Mouse (Mus musculus) hematopoietic stem cell, adult 5-6 weeks (primary cell): ENCODE measurements at regions not wholly inside any gene's neighbourhood (a gene's known extent, or its start where the extent isn't known, plus 50 kb on each side); places are given as distances from the start of the nearest gene placed in this dataset.

Experiments
- ATAC-seq, 2 experiments: fragments of 125-278 bp in 1 of 2; replicated peaks in 1 of 2; 2 replicates each; pipeline ENCODE4 v1.8.0; 2016 to 2017; ENCODE audit warnings: inconsistent platforms in 2 of 2, mild to moderate bottlenecking in 2 of 2, moderate number of reproducible peaks in 2 of 2, low read depth in 1 of 2, moderate TSS enrichment in 1 of 2; ENCODE audit not compliant: low FRiP score in 2 of 2, poor library complexity in 2 of 2, severe bottlenecking in 2 of 2, insufficient read depth in 1 of 2, low TSS enrichment in 1 of 2

DNA sequence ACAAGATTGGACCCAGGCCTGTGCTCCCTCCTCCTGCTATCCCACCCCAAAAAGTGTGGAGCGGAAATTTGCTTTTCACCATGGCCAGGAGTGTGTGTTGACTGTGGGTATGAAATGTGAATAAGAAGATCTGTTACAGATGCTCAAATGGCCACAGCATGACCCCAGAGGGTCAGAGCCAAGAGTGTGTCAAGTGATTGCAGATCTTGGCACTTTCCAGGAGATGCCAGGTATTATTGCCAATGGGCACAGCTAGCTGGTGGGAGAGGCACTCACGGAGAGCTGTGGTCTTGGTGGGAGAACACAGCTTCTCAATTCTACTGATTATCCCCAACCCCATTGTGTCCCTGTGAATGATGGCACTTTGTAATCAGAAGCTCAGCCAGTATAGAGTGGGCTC, 62.7 kb downstream of the Smim20 start:
- no peak for ATAC-seq

GRCm38 (mm10) chr5:53336704-53337103, 69.8 kb downstream of the Smim20 start:
- ATAC-seq = no peak

- ATAC-seq = peak; percentile 77 to 79
Measured at GRCm38 (mm10) chr5:53337816-53338215, 70.9 kb downstream of the Smim20 start.

GRCm38 (mm10) chr5:53345164-53345563, 78.3 kb downstream of the Smim20 start:
- no peak for ATAC-seq

GRCm38 (mm10) chr5:53346028-53346427, 79.1 kb downstream of the Smim20 start:
- no peak for ATAC-seq

- no peak for ATAC-seq
Measured at GRCm38 (mm10) chr5:53346756-53347155, 79.9 kb downstream of the Smim20 start.

DNA sequence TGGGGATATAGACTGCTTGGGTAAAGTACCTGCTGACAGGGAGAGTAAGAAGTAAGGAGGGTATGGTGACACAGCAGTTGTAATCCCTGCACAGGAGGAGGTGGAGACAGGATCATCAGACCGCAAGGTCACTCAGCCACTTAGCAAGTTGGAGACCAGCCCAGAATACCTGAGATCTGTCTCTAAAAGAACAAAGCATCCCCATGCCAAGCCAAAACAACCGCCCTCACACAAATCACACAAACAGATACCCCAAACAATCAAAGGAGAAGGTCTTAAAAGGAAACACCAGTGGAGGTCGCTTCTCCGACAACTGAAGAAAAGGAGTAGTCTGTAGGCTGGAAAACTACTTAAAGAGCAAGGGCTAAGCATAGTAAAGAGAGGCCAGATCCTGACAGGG, 86.0 kb downstream of the Smim20 start:
- ATAC-seq = no peak

DNA sequence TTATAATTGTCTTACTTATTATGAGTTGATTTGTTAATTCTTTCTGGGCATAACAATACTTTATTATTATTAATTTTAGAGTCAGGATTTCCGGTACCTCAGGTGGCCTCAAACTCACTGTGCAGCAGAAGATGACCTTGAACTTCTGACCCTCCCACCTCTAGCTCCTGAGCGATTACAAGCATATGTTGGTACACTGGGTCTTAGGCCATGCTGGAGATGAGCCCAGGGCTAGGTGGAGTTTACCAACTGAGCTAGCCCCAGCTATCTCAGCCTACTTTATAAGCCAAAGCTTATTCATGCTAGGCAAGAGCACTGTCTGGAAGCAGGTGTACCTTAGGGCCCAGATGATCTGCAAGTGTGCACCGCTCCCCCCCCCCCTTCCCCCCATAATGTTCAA, 87.4 kb downstream of the Smim20 start:
- ATAC-seq = no peak

- ATAC-seq = peak; percentile 81 to 96
Measured at GRCm38 (mm10) chr5:53355069-53355468, 88.2 kb downstream of the Smim20 start.

GRCm38 (mm10) chr5:53357086-53357608, 90.3 kb downstream of the Smim20 start:
- ATAC-seq = no peak

DNA sequence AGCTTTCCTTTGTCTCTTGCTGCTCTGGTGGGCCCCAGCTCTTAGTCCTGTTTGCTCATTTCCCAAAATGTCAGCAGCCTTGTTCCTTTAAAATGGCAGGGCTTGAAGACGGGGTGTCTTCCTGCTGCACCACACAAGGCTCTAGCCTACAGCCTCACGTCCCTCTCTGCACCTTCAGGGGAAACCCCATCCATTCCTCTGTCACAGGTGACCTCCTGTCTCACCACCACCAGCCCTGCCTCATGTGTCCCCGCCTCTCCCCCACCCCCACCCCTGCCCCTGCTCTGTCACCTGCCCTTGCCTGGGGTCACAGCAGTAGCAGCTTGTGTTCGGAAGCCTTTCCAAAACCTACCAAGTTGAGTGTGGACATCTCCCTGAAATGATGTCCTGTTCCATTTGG, 91.3 kb downstream of the Smim20 start:
- ATAC-seq = no peak

DNA sequence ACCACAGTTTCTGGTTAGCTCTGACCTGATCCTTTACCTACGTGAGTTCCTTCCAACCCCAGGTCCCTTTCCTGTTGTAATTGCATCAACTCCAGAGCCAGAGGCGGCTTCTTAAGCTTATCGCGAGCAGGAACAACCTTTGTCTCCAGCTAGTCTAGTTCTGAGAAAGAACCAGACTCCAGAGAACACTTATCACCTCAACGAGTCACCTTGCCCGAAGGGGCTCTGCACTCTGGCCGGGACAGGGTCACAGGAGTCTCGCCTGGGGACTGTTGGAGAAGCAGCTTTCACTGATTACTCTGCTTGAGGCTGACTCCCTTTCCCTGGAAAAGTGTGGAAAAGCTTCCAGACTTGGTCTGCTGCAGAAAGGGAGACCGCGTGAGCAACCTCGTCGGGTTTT, 93.0 kb downstream of the Smim20 start:
- no peak for ATAC-seq

DNA sequence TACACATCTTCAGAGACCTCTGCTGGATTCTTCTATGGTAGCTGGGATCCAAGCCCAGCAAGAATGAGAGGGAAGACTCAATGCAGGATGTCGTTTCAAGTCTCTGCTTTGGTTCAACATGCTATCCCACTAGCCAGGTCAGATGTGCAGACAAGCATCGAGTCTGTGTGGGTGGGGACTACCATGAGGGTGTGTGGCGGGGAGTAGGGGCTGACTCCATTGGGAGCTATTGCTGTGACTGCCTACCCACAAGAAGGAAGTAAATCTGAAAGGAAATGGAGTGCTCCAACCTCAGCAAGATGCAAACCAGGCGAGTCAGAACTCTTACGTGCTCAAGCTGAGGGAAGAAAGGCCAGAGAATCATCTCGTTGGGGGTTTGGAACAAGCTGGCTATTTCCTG, 94.4 kb downstream of the Smim20 start:
- peak; percentile 46 to 52 for ATAC-seq

DNA sequence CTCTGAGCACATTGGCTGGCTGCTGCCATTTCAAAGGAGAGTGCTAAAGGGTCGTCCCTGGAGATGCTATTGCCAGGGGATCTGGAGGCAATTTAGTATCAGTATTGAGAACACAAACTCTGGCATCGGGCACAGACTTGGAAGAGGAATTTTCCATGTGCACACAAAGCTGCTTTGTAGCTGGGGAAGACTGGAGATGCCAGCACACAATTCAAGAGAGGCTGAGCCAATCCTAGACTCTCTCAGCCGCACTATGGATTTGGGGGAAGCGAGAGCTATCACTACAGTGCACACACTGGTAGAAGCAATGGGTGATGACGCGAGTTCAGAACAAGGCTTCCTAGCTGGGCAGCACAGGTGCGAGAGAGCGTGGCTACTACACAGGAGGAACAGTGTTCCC, 97.0 kb downstream of the Smim20 start:
- ATAC-seq = no peak

DNA sequence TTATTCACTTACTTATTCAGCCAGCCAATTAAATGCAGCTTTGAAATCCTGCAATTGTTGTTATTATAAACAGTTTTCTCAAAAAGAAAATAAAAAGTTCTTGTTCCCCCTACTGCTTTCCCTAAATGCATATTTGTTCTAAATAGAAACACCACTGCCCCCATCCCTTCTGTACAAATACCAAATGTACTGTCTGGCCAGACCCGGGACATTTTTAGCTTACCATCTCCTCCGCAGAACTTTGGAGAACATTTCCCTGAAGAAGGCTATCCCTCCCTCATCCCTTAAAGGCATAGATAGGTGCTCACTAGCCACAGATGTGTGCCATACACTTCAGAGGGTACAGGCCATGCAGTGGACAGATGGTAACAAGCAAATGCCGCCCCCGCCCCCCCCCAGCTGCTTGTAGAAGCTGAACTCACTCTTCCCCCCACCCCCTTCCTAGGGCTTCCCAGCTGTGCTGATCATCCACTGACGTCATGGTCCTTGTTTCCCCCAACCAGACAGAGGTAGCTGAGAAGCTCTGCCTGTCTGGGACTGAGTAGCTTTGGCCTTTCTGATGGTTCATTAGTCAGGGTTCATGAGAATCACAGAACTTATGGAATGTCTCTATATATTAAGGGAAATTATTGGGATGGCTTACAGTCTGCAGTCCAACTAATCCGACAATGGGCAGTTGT, 98.9 kb upstream of the Rbpj start:
- ATAC-seq = no peak

DNA sequence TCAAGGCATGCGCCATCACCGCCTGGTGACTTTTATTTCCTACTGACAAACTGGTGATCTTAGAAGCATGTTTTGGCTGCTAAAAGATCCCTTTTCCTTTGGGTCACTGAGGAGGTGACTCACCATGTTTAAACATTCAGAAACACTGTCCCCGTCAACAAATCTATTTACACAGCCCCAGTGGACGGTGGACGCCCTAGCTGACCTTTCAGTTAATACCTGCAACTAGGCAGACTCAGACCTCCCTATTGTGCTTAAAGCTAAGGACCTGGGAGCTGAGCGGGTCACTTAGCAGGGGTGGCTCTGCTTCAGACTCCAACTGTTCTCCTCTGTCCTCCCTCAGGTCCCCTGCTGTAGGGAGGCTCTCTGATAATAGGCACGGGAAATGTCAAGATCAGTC, 95.7 kb upstream of the Rbpj start:
- ATAC-seq = no peak

GRCm38 (mm10) chr5:53371638-53372037, 94.3 kb upstream of the Rbpj start:
- ATAC-seq = no peak

GRCm38 (mm10) chr5:53373315-53373714, 92.6 kb upstream of the Rbpj start:
- ATAC-seq = peak; percentile 55 to 68; a peak in 3 of 4 replicates

- no peak for ATAC-seq
Measured at GRCm38 (mm10) chr5:53376856-53377255, 89.1 kb upstream of the Rbpj start.
